Mouse (Mus musculus): ENCODE results near the gene Gm3159. TPM values are rescaled to one million over a fixed set of nuclear protein-coding genes. Genes with fewer than 3 reads are reported as not detected.
"Not testable (repeated sequence)": the region's sequence is repeated elsewhere in the genome, so short reads cannot be mapped to it uniquely, and the experiment has no call there.

Gm3159 gene
- not detected in 2 replicates for total RNA-seq (2021)
- long read RNA-seq, experiment 1 = 0 reads
- long read RNA-seq, experiment 2 = 0 reads

DNA sequence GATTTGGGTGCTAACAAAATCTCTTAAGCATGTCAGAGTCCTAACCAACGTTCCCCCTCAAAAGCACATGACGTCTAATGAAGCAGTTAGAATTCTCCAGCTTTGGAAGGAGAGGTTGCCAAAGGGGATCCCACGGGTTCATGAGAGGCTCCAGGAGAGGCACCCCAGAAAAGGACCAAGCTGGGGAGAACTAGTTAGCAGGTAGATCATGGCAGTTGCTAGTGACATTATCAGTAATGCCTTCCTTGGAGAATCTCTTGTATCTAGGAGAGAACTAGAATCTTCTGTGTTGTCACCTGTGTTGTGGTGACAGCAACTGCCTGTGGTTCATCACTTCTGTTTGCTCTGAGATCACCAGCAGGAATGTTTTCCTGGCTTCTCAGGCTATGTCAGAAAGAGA lies at the start of gene Gm3159:
Gm3159 (plus strand) TSS at position 301 of the 400 bp plus-strand sequence.
- DNase-seq = not testable (repeated sequence)

GRCm38 (mm10) chr14:4368991-4369390 lies 28.3 kb upstream of the Gm3159 start:
- not testable (repeated sequence) for DNase-seq

- DNase-seq = not testable (repeated sequence)
These were observed 27.6 kb upstream of the Gm3159 start for GRCm38 (mm10) chr14:4369691-4370090.

- not testable (repeated sequence) for DNase-seq
These were observed 19.5 kb upstream of the Gm3159 start for GRCm38 (mm10) chr14:4377871-4378270.

DNA sequence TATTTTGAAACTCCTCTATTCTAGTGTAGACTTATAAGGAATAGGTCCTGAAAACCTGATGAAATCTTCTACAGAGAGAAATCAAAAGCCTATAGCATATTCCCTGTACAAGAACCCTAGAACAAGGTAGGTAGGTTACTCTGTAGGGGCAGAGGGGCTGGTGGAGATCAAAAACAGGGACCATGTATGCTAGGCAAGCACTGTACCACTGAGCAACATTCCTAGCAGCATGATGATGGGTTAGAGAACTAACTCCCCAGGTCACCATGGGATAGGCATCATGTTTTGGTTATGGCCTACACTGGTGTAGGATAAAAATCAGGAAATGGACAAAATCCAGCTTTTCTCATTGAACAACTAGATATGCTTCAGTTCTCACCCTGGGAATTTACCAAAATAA lies 11.7 kb upstream of the Gm3159 start:
- not testable (repeated sequence) for DNase-seq

- DNase-seq = not testable (repeated sequence)
These were observed 4.3 kb upstream of the Gm3159 start for GRCm38 (mm10) chr14:4392841-4393530.

- DNase-seq = not testable (repeated sequence)
These were observed 1.3 kb downstream of the Gm3159 start for GRCm38 (mm10) chr14:4398624-4399023.

GRCm38 (mm10) chr14:4400115-4400789 lies 2.9 kb downstream of the Gm3159 start:
- not testable (repeated sequence) for DNase-seq

DNA sequence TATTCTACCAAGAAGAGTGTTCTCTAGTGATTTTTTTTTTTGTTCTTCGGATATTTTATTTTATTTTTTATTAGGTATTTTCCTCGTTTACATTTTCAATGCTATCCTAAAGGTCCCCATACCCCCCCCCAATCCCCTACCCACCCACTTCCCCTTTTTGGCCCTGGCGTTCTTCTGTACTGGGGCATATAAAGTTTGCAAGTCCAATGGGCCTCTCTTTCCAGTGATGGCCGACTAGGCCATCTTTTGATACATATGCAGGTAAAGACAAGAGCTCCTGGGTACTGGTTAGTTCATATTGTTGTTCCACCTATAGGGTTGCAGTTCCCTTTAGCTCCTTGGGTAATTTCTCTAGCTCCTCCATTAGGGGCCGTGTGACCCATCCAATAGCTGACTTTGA lies 3.9 kb downstream of the Gm3159 start:
- DNase-seq = not testable (repeated sequence)

DNA sequence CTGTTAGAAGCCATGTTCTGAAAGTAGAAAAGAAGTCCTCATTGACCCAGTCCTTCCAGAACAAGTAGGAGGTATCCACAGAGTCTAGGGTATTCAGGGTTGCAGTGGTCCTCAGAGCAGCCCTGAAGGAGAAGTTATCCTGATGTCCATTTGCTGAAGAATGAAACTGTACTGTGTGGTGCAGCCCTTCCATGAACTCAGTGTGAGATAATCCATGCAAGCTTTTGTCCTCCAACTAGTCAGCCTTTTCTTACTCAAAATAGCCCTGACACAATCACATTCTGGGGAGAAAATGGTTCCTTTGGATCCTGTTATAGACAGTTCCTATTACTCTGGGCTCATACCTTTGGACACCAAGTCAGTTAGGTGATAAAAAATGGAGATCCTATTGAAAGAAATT lies 6.5 kb downstream of the Gm3159 start:
- not testable (repeated sequence) for DNase-seq

DNA sequence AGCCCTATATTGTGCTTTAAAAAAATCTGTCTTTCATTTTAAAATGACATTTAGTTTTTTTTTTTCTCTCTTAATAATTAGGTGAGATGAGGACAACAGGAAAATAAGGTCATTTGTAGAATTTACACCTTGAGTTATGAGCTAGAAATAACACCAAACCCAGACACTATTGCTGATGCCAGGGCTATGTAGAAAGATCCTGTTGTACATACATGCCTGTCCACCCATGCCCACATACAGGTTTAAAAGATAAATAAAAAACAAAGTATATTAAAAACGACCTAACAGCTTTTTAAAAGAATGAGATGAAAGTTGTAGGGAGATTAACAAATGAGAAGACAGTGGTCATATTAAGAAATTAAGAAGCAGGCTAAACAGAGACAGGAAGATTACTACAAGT lies 12.6 kb downstream of the Gm3159 start:
- not testable (repeated sequence) for DNase-seq

DNA sequence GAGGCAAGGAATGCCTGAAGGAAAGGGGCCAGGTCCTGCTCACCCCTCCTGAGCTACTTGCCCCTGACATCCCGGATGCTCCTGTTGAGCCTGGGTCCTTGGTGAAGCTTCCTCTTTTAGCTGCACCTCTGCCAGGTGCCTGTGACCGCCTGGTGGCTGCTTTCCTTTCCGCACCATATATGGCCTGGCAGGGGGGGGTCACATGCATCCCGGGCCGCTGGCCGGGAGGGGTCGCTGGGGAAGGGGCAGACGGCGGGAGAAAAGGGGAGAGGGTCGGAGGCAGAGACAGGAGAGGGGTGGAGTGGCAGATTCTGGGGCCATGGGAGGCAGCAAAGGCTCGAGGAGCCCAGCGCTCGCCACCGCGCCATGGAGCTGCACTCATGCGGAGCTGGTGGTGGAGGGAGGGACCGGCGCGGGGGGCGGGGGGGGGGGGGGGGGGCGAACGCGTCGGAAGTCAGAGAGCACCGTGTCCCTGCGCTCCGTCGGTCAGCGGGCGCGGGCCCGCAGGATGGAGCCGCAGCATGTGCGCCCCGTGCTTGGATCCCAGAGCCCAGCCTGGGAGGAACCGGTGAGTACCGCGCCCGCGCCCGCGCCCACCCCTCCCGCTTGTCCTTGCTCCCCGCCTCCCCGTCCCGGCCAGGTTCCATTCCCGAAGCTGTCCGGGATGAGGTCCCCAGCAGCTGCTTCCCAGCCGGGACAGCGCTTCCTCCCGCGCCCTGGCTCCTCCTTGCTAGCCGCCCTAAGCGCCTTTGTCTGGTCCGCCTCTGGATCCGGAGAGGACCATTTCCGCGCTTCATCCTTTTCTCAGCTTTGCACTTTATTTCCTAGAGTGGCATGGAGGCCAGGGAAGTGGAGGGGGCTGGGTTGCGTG lies 17.9 kb downstream of the Gm3159 start, which contains the start of gene Gm3164:
Gm3164 (plus strand) TSS at position 484 of the 871 bp plus-strand sequence.
- DNase-seq = peak; percentile 66

DNA sequence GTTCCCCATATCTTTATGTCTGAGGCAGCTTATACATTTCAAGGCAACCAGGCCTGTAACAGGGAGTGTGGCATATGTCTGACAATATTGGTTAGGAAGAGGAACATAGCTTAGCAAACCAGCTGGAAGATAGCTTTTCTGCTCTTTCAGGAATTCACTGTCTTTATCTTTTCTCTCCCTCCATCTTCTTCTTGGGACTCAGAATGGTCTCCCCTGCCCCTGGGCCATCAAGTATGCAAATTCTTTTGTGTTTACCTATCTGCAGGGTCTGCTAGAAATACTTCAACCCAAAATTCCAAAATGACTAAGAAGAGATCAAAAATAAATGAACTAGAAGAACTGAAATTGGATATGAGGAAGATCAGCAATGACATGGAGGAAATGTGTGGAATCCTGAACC lies 33.4 kb downstream of the Gm3159 start, which contains the start of gene Gm3173:
Gm3173 (plus strand) TSS at position 301 of the 400 bp plus-strand sequence.
- DNase-seq = not testable (repeated sequence)

Other genes with a start within 250 kb of the Gm3159 start
- not detected in 2 replicates for gene Gm3127, start 232.5 kb upstream of the Gm3159 start, total RNA-seq (2021)
- not detected in 2 replicates for gene Gm2974, start 214.9 kb upstream of the Gm3159 start, total RNA-seq (2021)
- gene Gm3138, start 147.9 kb upstream of the Gm3159 start, total RNA-seq (2021) = not detected in 2 replicates
- gene Gm3149, start 80.2 kb upstream of the Gm3159 start, total RNA-seq (2021) = not detected in 2 replicates
- gene 2610042L04Rik, start 62.8 kb upstream of the Gm3159 start, total RNA-seq (2021) = not detected in 2 replicates
- gene Gm3164, start 17.9 kb downstream of the Gm3159 start, total RNA-seq (2021) = 0.56 and 0.74 TPM in 2 replicates
- not detected in 2 replicates for gene Gm3173, start 33.5 kb downstream of the Gm3159 start, total RNA-seq (2021)
- not detected in 2 replicates for gene Gm3182, start 84.2 kb downstream of the Gm3159 start, total RNA-seq (2021)
- gene Gm3047, start 157.9 kb downstream of the Gm3159 start, total RNA-seq (2021) = not detected in 2 replicates
- not detected in 2 replicates for gene Gm8159, start 234.8 kb downstream of the Gm3159 start, total RNA-seq (2021)

Measured in adrenal gland, postnatal 14 days (tissue).